Mouse (Mus musculus) embryonic facial prominence, embryonic 13.5 days (tissue): ENCODE data around the gene Ppp1ca. TPM values are rescaled to one million over a fixed set of nuclear protein-coding genes. Genes with fewer than 3 reads are reported as not detected.

Experiments used
- ATAC-seq: fragments of 200-750 bp; cut with Nextera tagmentation; 2 replicates; pipeline ENCODE4 v1.8.0; 2017; ENCODE audit warnings: low read depth; ENCODE audit not compliant: insufficient number of reproducible peaks, insufficient read depth, low FRiP score, low TSS enrichment
- H3K27ac ChIP-seq: fragments of 300-500 bp; sonication (generic); 2 replicates; pipeline ENCODE4 v1.5.1; 2015; ENCODE audit warnings: moderate library complexity, mild to moderate bottlenecking, inconsistent platforms
- H3K27me3 ChIP-seq: fragments of 300-500 bp; sonication (generic); 2 replicates; pipeline ENCODE4 v1.6.1; 2015; ENCODE audit warnings: mild to moderate bottlenecking, inconsistent platforms
- H3K36me3 ChIP-seq: fragments of 300-500 bp; sonication (generic); 2 replicates; pipeline ENCODE4 v1.6.1; 2015; ENCODE audit warnings: mild to moderate bottlenecking, inconsistent platforms
- H3K4me1 ChIP-seq: fragments of 300-500 bp; sonication (generic); 2 replicates; pipeline ENCODE4 v1.6.1; 2015; ENCODE audit warnings: inconsistent platforms
- H3K4me2 ChIP-seq: fragments of 300-500 bp; sonication (generic); 2 replicates; pipeline ENCODE4 v1.6.1; 2015; ENCODE audit warnings: moderate library complexity, mild to moderate bottlenecking, inconsistent platforms
- H3K4me3 ChIP-seq: fragments of 300-500 bp; sonication (generic); 2 replicates; pipeline ENCODE4 v1.5.1; 2015; ENCODE audit warnings: mild to moderate bottlenecking, inconsistent platforms
- H3K9ac ChIP-seq: fragments of 300-500 bp; sonication (generic); 2 replicates; pipeline ENCODE4 v1.6.1; 2015; ENCODE audit warnings: mild to moderate bottlenecking, inconsistent platforms
- H3K9me3 ChIP-seq: fragments of 300-500 bp; sonication (generic); 2 replicates; pipeline ENCODE4 v1.6.1; 2016; ENCODE audit warnings: inconsistent platforms
- whole genome bisulfite sequencing: fragments of 180-500 bp; shearing (Covaris S2); methylation state at CpG from one replicate; pipeline ENCODE4 v1.1.7; 2015; ENCODE audit warnings: mixed read lengths; 5-methylcytosine and 5-hydroxymethylcytosine counted together
- polyA plus RNA-seq: library from polyadenylated mRNA; unstranded; fragments of >200 nt; fragmentation: Nextera tagmentation; extraction: Ambion mirVana; gene quantifications from 2 replicates; pipeline ENCODE4 v1.2.1, GENCODE M21; 2015

Gene Ppp1ca
- polyA plus RNA-seq, 1 experiment from 2014 or later, result 789 TPM

GRCm38 (mm10) chr19:4156771-4157170 lies 35.1 kb upstream of the Ppp1ca start:
- peaks cover 80% of the 10 kb centered on the region for H3K36me3 ChIP-seq
- no peak overlapping the region for H3K4me3 ChIP-seq

GRCm38 (mm10) chr19:4159049-4159448 lies 32.8 kb upstream of the Ppp1ca start:
- H3K36me3 ChIP-seq, result peaks cover 57% of the 10 kb centered on the region
- no peak overlapping the region for H3K9ac ChIP-seq
- peaks cover 14% of the 10 kb centered on the region for H3K4me1 ChIP-seq
- H3K4me2 ChIP-seq, result no peak overlapping the region
- 95% methylated on average over 8 of the region's 8 CpGs for WGBS
- H3K9me3 ChIP-seq, result no peaks in the 10 kb centered on the region
- H3K4me3 ChIP-seq, result no peak overlapping the region
- no peak overlapping the region for H3K27ac ChIP-seq
- H3K27me3 ChIP-seq, result no peaks in the 10 kb centered on the region
- no peak for ATAC-seq

More at GRCm38 (mm10) chr19:4156771-4157170, 35.1 kb upstream of the Ppp1ca start:
- H3K9ac ChIP-seq, result no peak overlapping the region
- no peak overlapping the region for H3K27ac ChIP-seq
- H3K4me1 ChIP-seq, result no peaks in the 10 kb centered on the region
- H3K9me3 ChIP-seq, result no peaks in the 10 kb centered on the region
- 95% methylated on average over 12 of the region's 12 CpGs for WGBS
- ATAC-seq, result no peak
- no peak overlapping the region for H3K4me2 ChIP-seq
- H3K27me3 ChIP-seq, result no peaks in the 10 kb centered on the region

GRCm38 (mm10) chr19:4162646-4163542 lies 29.0 kb upstream of the Ppp1ca start, which contains the start of gene Rps6kb2:
TSS of gene Rps6kb2 (minus strand) at chr19:4163354.
- ATAC-seq, result peak; percentile 71
- 6% methylated on average over 42 of the region's 42 CpGs for WGBS
- Histone ChIP-seq H3K27ac (peak within 1 kb of the TSS; percentile 81), H3K9me3 (no peaks in the 10 kb centered on the region), H3K4me2 (peak within 1 kb of the TSS; percentile 86), H3K4me1 (peaks cover 14% of the 10 kb centered on the region), H3K36me3 (peaks cover 34% of the 10 kb centered on the region), H3K9ac (peak within 1 kb of the TSS; percentile 84), H3K27me3 (no peaks in the 10 kb centered on the region), H3K4me3 (peak within 1 kb of the TSS; percentile 69)

GRCm38 (mm10) chr19:4163543-4163887 lies 28.4 kb upstream of the Ppp1ca start:
- no peak for ATAC-seq
- peak overlapping the region; percentile 69 for H3K4me3 ChIP-seq
- H3K9ac ChIP-seq, result peak overlapping the region; percentile 84
- peak overlapping the region; percentile 86 for H3K4me2 ChIP-seq
- 32% methylated on average over 4 of the region's 4 CpGs for WGBS
- H3K9me3 ChIP-seq, result no peaks in the 10 kb centered on the region
- H3K36me3 ChIP-seq, result peaks cover 28% of the 10 kb centered on the region
- peak overlapping the region; percentile 81 for H3K27ac ChIP-seq
- no peaks in the 10 kb centered on the region for H3K27me3 ChIP-seq
- H3K4me1 ChIP-seq, result peaks cover 14% of the 10 kb centered on the region

GRCm38 (mm10) chr19:4164100-4164499 lies 27.8 kb upstream of the Ppp1ca start:
- Histone ChIP-seq H3K27me3 (no peaks in the 10 kb centered on the region), H3K4me1 (peaks cover 14% of the 10 kb centered on the region), H3K9ac (no peak overlapping the region), H3K9me3 (no peaks in the 10 kb centered on the region), H3K4me3 (no peak overlapping the region), H3K36me3 (peaks cover 22% of the 10 kb centered on the region), H3K27ac (no peak overlapping the region), H3K4me2 (no peak overlapping the region)
- WGBS, result 78% methylated on average over 3 of the region's 3 CpGs
- ATAC-seq, result no peak

- Histone ChIP-seq H3K4me2 (no peak overlapping the region), H3K36me3 (peaks cover 15% of the 10 kb centered on the region)
- ATAC-seq, result no peak
Observed at GRCm38 (mm10) chr19:4164721-4165120, 27.1 kb upstream of the Ppp1ca start.

GRCm38 (mm10) chr19:4166678-4167476 lies 25.0 kb upstream of the Ppp1ca start:
- 81% methylated on average over 9 of the region's 9 CpGs for WGBS
- Histone ChIP-seq H3K4me3 (no peak overlapping the region), H3K36me3 (no peaks in the 10 kb centered on the region), H3K27ac (no peak overlapping the region), H3K9me3 (no peaks in the 10 kb centered on the region), H3K27me3 (no peaks in the 10 kb centered on the region), H3K4me1 (peaks cover 33% of the 10 kb centered on the region), H3K4me2 (no peak overlapping the region), H3K9ac (no peak overlapping the region)
- no peak for ATAC-seq

More at GRCm38 (mm10) chr19:4164721-4165120, 27.1 kb upstream of the Ppp1ca start:
- H3K27me3 ChIP-seq, result no peaks in the 10 kb centered on the region
- H3K27ac ChIP-seq, result no peak overlapping the region
- 68% methylated on average over 2 of the region's 2 CpGs for WGBS
- H3K9ac ChIP-seq, result 0 out of 2 replicates have a peak overlapping the region, but pooled peaks have one; percentile 36
- peaks cover 15% of the 10 kb centered on the region for H3K4me1 ChIP-seq
- H3K9me3 ChIP-seq, result no peaks in the 10 kb centered on the region
- no peak overlapping the region; the same call in 1 of the 2 replicates for H3K4me3 ChIP-seq

- H3K9ac ChIP-seq, result peak overlapping the region; percentile 81
- WGBS, result under 1% methylated on average over 43 of the region's 43 CpGs
- peak overlapping the region; percentile 51 for H3K4me3 ChIP-seq
- peak overlapping the region; percentile 86 for H3K27ac ChIP-seq
- H3K36me3 ChIP-seq, result no peaks in the 10 kb centered on the region
- ATAC-seq, result peak; percentile 92
- peaks cover 22% of the 10 kb centered on the region for H3K4me1 ChIP-seq
- H3K9me3 ChIP-seq, result no peaks in the 10 kb centered on the region
- H3K4me2 ChIP-seq, result peak overlapping the region; percentile 89
- H3K27me3 ChIP-seq, result no peaks in the 10 kb centered on the region
Observed at GRCm38 (mm10) chr19:4169378-4169784, 22.5 kb upstream of the Ppp1ca start.

- Histone ChIP-seq H3K4me2 (peak overlapping the region; percentile 89), H3K36me3 (no peaks in the 10 kb centered on the region), H3K27me3 (no peaks in the 10 kb centered on the region), H3K9me3 (no peaks in the 10 kb centered on the region), H3K9ac (peak overlapping the region; percentile 81), H3K4me1 (peaks cover 22% of the 10 kb centered on the region), H3K27ac (peak overlapping the region; percentile 86), H3K4me3 (peak overlapping the region; percentile 51)
- 10% methylated on average over 27 of the region's 27 CpGs for WGBS
- ATAC-seq, result no peak; the same call in none of the 2 replicates
Observed at GRCm38 (mm10) chr19:4169810-4170209, 22.1 kb upstream of the Ppp1ca start.

GRCm38 (mm10) chr19:4170723-4171392 lies 21.0 kb upstream of the Ppp1ca start:
- H3K9me3 ChIP-seq, result no peaks in the 10 kb centered on the region
- H3K9ac ChIP-seq, result peak overlapping the region; percentile 81
- no peak overlapping the region for H3K4me3 ChIP-seq
- no peaks in the 10 kb centered on the region for H3K36me3 ChIP-seq
- no peaks in the 10 kb centered on the region for H3K27me3 ChIP-seq
- peak overlapping the region; percentile 55; the same call in 1 of the 2 replicates for H3K27ac ChIP-seq
- WGBS, result 82% methylated on average over 10 of the region's 10 CpGs
- H3K4me1 ChIP-seq, result peaks cover 31% of the 10 kb centered on the region
- no peak for ATAC-seq
- no peak overlapping the region for H3K4me2 ChIP-seq
